Mouse (Mus musculus) granulocyte monocyte progenitor cell, adult 5-6 weeks (primary cell): ENCODE data around the gene Csnk1e. TPM values are rescaled to one million over a fixed set of nuclear protein-coding genes. Genes with fewer than 3 reads are reported as not detected.

ENCODE experiments used
- ATAC-seq: replicated peaks from 2 replicates; pipeline ENCODE4 v1.8.0; 2016; ENCODE audit warnings: mild to moderate bottlenecking, moderate TSS enrichment, inconsistent platforms; ENCODE audit not compliant: poor library complexity, severe bottlenecking
- total RNA-seq, 2 experiments: library from RNA; stranded (forward) in 1 of 2; stranded (reverse) in 1 of 2; fragments of 200-712, 200-1000 nt in 1 of 2; fragments of >200 nt in 1 of 2; fragmentation: Nextera tagmentation in 1 of 2; gene quantifications; 2 replicates each; pipeline ENCODE4 v1.2.3; 2014 to 2017

Gene Csnk1e
- total RNA-seq, 2 experiments from 2014 or later: 31.3 to 63.6 TPM

- peak; percentile 67 for ATAC-seq
Observed at GRCm38 (mm10) chr15:79370281-79370843, 85.0 kb downstream of the Csnk1e start.

- no peak for ATAC-seq
Observed at GRCm38 (mm10) chr15:79369452-79370280, 85.7 kb downstream of the Csnk1e start.

GRCm38 (mm10) chr15:79368861-79369440 is 86.4 kb downstream of the Csnk1e start:
- ATAC-seq: no peak

GRCm38 (mm10) chr15:79368313-79368811 is 87.0 kb downstream of the Csnk1e start:
- no peak for ATAC-seq

Other genes with a start within 250 kb of the Csnk1e start
- 7.8 and 11.3 TPM in 2 replicates for gene Pick1, start 226.4 kb downstream of the Csnk1e start, total RNA-seq (2014; fragmentation: Nextera tagmentation)
- 5.3 and 8.4 TPM in 2 replicates for gene Pick1, start 226.4 kb downstream of the Csnk1e start, total RNA-seq (2017)
- gene Gm49486, start 226.2 kb downstream of the Csnk1e start, total RNA-seq (2014; fragmentation: Nextera tagmentation): 0.83 TPM in 1 of 2 replicates, not detected in the other
- gene Gm49486, start 226.2 kb downstream of the Csnk1e start, total RNA-seq (2017): 0.52 TPM in 1 of 2 replicates, not detected in the other
- gene Slc16a8, start 200.8 kb downstream of the Csnk1e start, total RNA-seq (2014; fragmentation: Nextera tagmentation): not detected in 2 replicates
- gene Slc16a8, start 200.8 kb downstream of the Csnk1e start, total RNA-seq (2017): not detected in 2 replicates
- gene Baiap2l2, start 170.0 kb downstream of the Csnk1e start, total RNA-seq (2014; fragmentation: Nextera tagmentation): not detected in 2 replicates
- gene Baiap2l2, start 170.0 kb downstream of the Csnk1e start, total RNA-seq (2017): not detected in 2 replicates
- 15.3 and 20.4 TPM in 2 replicates for gene Pla2g6, start 127.2 kb downstream of the Csnk1e start, total RNA-seq (2014; fragmentation: Nextera tagmentation)
- 9.2 and 13.0 TPM in 2 replicates for gene Pla2g6, start 127.2 kb downstream of the Csnk1e start, total RNA-seq (2017)
- 0.41 TPM in 1 of 2 replicates, not detected in the other for gene Maff, start 108.9 kb downstream of the Csnk1e start, total RNA-seq (2014; fragmentation: Nextera tagmentation)
- 2.8 TPM in 2 replicates for gene Maff, start 108.9 kb downstream of the Csnk1e start, total RNA-seq (2017)
- 19.7 and 30.2 TPM in 2 replicates for gene Tmem184b, start 52.0 kb downstream of the Csnk1e start, total RNA-seq (2014; fragmentation: Nextera tagmentation)
- 2.6 and 6.4 TPM in 2 replicates for gene Tmem184b, start 52.0 kb downstream of the Csnk1e start, total RNA-seq (2017)
- not detected in 2 replicates for gene Kcnj4, start 49.7 kb upstream of the Csnk1e start, total RNA-seq (2014; fragmentation: Nextera tagmentation)
- gene Kcnj4, start 49.7 kb upstream of the Csnk1e start, total RNA-seq (2017): not detected in 2 replicates
- 0.38 TPM in 1 of 2 replicates, not detected in the other for gene Kdelr3, start 60.8 kb upstream of the Csnk1e start, total RNA-seq (2014; fragmentation: Nextera tagmentation)
- 0.56 TPM in 1 of 2 replicates, not detected in the other for gene Kdelr3, start 60.8 kb upstream of the Csnk1e start, total RNA-seq (2017)
- gene Ddx17, start 91.2 kb upstream of the Csnk1e start, total RNA-seq (2014; fragmentation: Nextera tagmentation): 159 and 203 TPM in 2 replicates
- 124 and 142 TPM in 2 replicates for gene Ddx17, start 91.2 kb upstream of the Csnk1e start, total RNA-seq (2017)
- 2.1 and 5.4 TPM in 2 replicates for gene Dmc1, start 149.5 kb upstream of the Csnk1e start, total RNA-seq (2014; fragmentation: Nextera tagmentation)
- gene Dmc1, start 149.5 kb upstream of the Csnk1e start, total RNA-seq (2017): 4.8 and 4.9 TPM in 2 replicates
- 0.85 and 6.5 TPM in 2 replicates for gene Fam227a, start 203.4 kb upstream of the Csnk1e start, total RNA-seq (2014; fragmentation: Nextera tagmentation)
- gene Fam227a, start 203.4 kb upstream of the Csnk1e start, total RNA-seq (2017): 1.8 and 2.3 TPM in 2 replicates
- 17.9 and 35.2 TPM in 2 replicates for gene Cby1, start 203.6 kb upstream of the Csnk1e start, total RNA-seq (2014; fragmentation: Nextera tagmentation)
- gene Cby1, start 203.6 kb upstream of the Csnk1e start, total RNA-seq (2017): 32.0 and 45.5 TPM in 2 replicates
- gene Tomm22, start 215.3 kb upstream of the Csnk1e start, total RNA-seq (2014; fragmentation: Nextera tagmentation): 146 and 147 TPM in 2 replicates
- gene Tomm22, start 215.3 kb upstream of the Csnk1e start, total RNA-seq (2017): 88.0 and 117 TPM in 2 replicates
- gene Josd1, start 232.4 kb upstream of the Csnk1e start, total RNA-seq (2014; fragmentation: Nextera tagmentation): 22.7 and 24.9 TPM in 2 replicates
- 19.2 and 23.6 TPM in 2 replicates for gene Josd1, start 232.4 kb upstream of the Csnk1e start, total RNA-seq (2017)
- 45.8 and 52.4 TPM in 2 replicates for gene Gtpbp1, start 235.3 kb upstream of the Csnk1e start, total RNA-seq (2014; fragmentation: Nextera tagmentation)
- 47.0 and 59.9 TPM in 2 replicates for gene Gtpbp1, start 235.3 kb upstream of the Csnk1e start, total RNA-seq (2017)